Mouse (Mus musculus): ENCODE results near the gene Vps37c. TPM values are rescaled to one million over a fixed set of nuclear protein-coding genes. Genes with fewer than 3 reads are reported as not detected.

The Vps37c gene
- polyA plus RNA-seq, 1 experiment from 2014 or later: 37.5 TPM

- 78% methylated on average over 6 of the region's 6 CpGs for WGBS
Measured at GRCm38 (mm10) chr19:10742145-10742544, 53.6 kb downstream of the Vps37c start.

GRCm38 (mm10) chr19:10742565-10742964, 54.0 kb downstream of the Vps37c start:
- Histone ChIP-seq H3K9me3 (ENCODE audit: control insufficient read depth, low read depth, low read length) (no peaks in the 10 kb centered on the region), H3K4me3 (ENCODE audit: low read depth, low read length) (no peak overlapping the region), H3K27ac (ENCODE audit: low read length) (no peak overlapping the region), H3K27me3 (ENCODE audit: control insufficient read depth, insufficient read depth, low read length) (no peaks in the 10 kb centered on the region), H3K36me3 (ENCODE audit: control insufficient read depth, insufficient read depth, low read length) (no peaks in the 10 kb centered on the region), H3K9ac (replicated peaks; ENCODE audit: low read depth, low read length) (no peak overlapping the region), H3K4me1 (ENCODE audit: control insufficient read depth, insufficient read depth, low read length) (no peaks in the 10 kb centered on the region), H3K4me2 (replicated peaks; ENCODE audit: low read depth, low read length) (no peak overlapping the region)
- ATAC-seq (ENCODE audit: insufficient number of reproducible peaks, insufficient read depth, low FRiP score, low read depth): no peak
- 73% methylated on average over 3 of the region's 3 CpGs for WGBS

More at GRCm38 (mm10) chr19:10742145-10742544, 53.6 kb downstream of the Vps37c start:
- H3K4me2 ChIP-seq (replicated peaks; ENCODE audit: low read depth, low read length): no peak overlapping the region
- no peaks in the 10 kb centered on the region for H3K27me3 ChIP-seq (ENCODE audit: control insufficient read depth, insufficient read depth, low read length)
- H3K36me3 ChIP-seq (ENCODE audit: control insufficient read depth, insufficient read depth, low read length): no peaks in the 10 kb centered on the region
- no peak overlapping the region for H3K4me3 ChIP-seq (ENCODE audit: low read depth, low read length)
- no peaks in the 10 kb centered on the region for H3K9me3 ChIP-seq (ENCODE audit: control insufficient read depth, low read depth, low read length)
- H3K4me1 ChIP-seq (ENCODE audit: control insufficient read depth, insufficient read depth, low read length): no peaks in the 10 kb centered on the region
- no peak for ATAC-seq (ENCODE audit: insufficient number of reproducible peaks, insufficient read depth, low FRiP score, low read depth)
- H3K9ac ChIP-seq (replicated peaks; ENCODE audit: low read depth, low read length): no peak overlapping the region
- H3K27ac ChIP-seq (ENCODE audit: low read length): no peak overlapping the region

GRCm38 (mm10) chr19:10747182-10747581, 58.6 kb downstream of the Vps37c start:
- no peak for ATAC-seq (ENCODE audit: insufficient number of reproducible peaks, insufficient read depth, low FRiP score, low read depth)
- 66% methylated on average over 7 of the region's 7 CpGs for WGBS

GRCm38 (mm10) chr19:10747718-10748117, 59.2 kb downstream of the Vps37c start:
- Histone ChIP-seq H3K4me1 (ENCODE audit: control insufficient read depth, insufficient read depth, low read length) (no peaks in the 10 kb centered on the region), H3K36me3 (ENCODE audit: control insufficient read depth, insufficient read depth, low read length) (no peaks in the 10 kb centered on the region), H3K27me3 (ENCODE audit: control insufficient read depth, insufficient read depth, low read length) (no peaks in the 10 kb centered on the region), H3K9me3 (ENCODE audit: control insufficient read depth, low read depth, low read length) (no peaks in the 10 kb centered on the region), H3K4me3 (ENCODE audit: low read depth, low read length) (no peak overlapping the region), H3K9ac (replicated peaks; ENCODE audit: low read depth, low read length) (no peak overlapping the region), H3K27ac (ENCODE audit: low read length) (no peak overlapping the region), H3K4me2 (replicated peaks; ENCODE audit: low read depth, low read length) (no peak overlapping the region)
- 56% methylated on average over 6 of the region's 6 CpGs for WGBS
- ATAC-seq (ENCODE audit: insufficient number of reproducible peaks, insufficient read depth, low FRiP score, low read depth): no peak

More at GRCm38 (mm10) chr19:10747182-10747581, 58.6 kb downstream of the Vps37c start:
- Histone ChIP-seq H3K27me3 (ENCODE audit: control insufficient read depth, insufficient read depth, low read length) (no peaks in the 10 kb centered on the region), H3K27ac (ENCODE audit: low read length) (no peak overlapping the region), H3K9me3 (ENCODE audit: control insufficient read depth, low read depth, low read length) (no peaks in the 10 kb centered on the region), H3K4me1 (ENCODE audit: control insufficient read depth, insufficient read depth, low read length) (no peaks in the 10 kb centered on the region), H3K36me3 (ENCODE audit: control insufficient read depth, insufficient read depth, low read length) (no peaks in the 10 kb centered on the region), H3K4me3 (ENCODE audit: low read depth, low read length) (no peak overlapping the region), H3K4me2 (replicated peaks; ENCODE audit: low read depth, low read length) (no peak overlapping the region), H3K9ac (replicated peaks; ENCODE audit: low read depth, low read length) (no peak overlapping the region)

DNA sequence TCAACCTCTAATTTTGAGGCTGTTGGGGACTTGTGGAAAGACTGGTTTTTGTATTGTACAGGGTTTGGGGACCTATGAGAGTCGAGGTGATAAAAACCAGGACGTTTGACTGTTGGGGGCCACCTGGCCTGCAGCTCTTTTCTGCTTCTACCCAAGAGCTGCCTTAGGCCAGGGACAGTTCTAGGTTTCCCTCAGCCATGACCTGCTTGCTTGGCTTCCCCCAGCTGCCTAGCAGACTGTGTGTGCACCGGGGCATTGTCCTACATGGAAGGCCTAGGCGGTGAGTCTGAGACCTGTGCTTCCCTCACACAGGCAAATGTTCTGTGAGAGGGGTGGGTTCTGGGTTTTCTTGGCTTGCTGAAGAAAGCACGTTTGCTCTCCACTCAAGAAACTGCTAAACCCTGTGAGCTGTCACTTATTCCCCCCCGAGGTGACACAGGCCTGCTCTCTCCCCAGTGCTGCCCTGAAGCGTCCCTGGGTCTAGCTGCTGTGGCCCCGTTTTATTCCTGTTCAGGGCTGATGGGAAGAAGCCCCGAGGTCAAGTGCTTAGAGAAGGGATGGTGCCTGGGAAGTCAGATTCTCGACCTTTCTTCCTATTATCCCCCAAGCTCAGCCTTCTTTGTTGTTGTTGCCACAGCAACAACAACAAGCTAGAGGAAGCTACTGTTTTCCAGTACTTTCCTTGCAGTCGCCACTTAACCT, 60.0 kb downstream of the Vps37c start:
- Histone ChIP-seq H3K9me3 (ENCODE audit: control insufficient read depth, low read depth, low read length) (no peaks in the 10 kb centered on the region), H3K27ac (ENCODE audit: low read length) (no peak overlapping the region), H3K4me2 (replicated peaks; ENCODE audit: low read depth, low read length) (no peak overlapping the region), H3K36me3 (ENCODE audit: control insufficient read depth, insufficient read depth, low read length) (no peaks in the 10 kb centered on the region), H3K9ac (replicated peaks; ENCODE audit: low read depth, low read length) (no peak overlapping the region), H3K4me1 (ENCODE audit: control insufficient read depth, insufficient read depth, low read length) (no peaks in the 10 kb centered on the region), H3K27me3 (ENCODE audit: control insufficient read depth, insufficient read depth, low read length) (no peaks in the 10 kb centered on the region), H3K4me3 (ENCODE audit: low read depth, low read length) (no peak overlapping the region)
- WGBS: 65% methylated on average over 11 of the region's 11 CpGs
- no peak for ATAC-seq (ENCODE audit: insufficient number of reproducible peaks, insufficient read depth, low FRiP score, low read depth)

GRCm38 (mm10) chr19:10749295-10749694, 60.8 kb downstream of the Vps37c start:
- ATAC-seq (ENCODE audit: insufficient number of reproducible peaks, insufficient read depth, low FRiP score, low read depth): no peak
- Histone ChIP-seq H3K4me1 (ENCODE audit: control insufficient read depth, insufficient read depth, low read length) (no peaks in the 10 kb centered on the region), H3K9me3 (ENCODE audit: control insufficient read depth, low read depth, low read length) (no peaks in the 10 kb centered on the region), H3K27ac (ENCODE audit: low read length) (no peak overlapping the region), H3K36me3 (ENCODE audit: control insufficient read depth, insufficient read depth, low read length) (no peaks in the 10 kb centered on the region), H3K4me3 (ENCODE audit: low read depth, low read length) (no peak overlapping the region), H3K27me3 (ENCODE audit: control insufficient read depth, insufficient read depth, low read length) (no peaks in the 10 kb centered on the region), H3K4me2 (replicated peaks; ENCODE audit: low read depth, low read length) (no peak overlapping the region), H3K9ac (replicated peaks; ENCODE audit: low read depth, low read length) (no peak overlapping the region)
- 88% methylated on average over 6 of the region's 6 CpGs for WGBS

DNA sequence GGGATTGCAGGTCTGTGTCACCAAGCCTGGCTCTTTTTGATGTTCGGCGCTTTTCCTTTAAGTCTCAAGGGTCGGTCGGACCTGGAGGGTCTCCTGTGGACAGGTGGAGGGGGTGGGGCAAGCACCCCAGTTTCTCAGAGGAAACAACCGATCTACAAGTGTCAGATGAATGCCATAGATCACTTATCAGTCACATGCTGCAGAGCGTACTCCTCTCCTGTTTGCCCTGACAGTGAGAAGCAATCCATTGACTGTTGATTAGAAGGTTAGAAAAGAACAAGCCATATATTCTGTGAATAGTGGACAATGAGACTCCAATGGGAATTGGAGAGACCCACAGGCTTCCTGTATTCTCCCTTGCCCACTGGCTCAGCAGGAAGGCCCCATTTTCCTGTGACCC, 61.6 kb downstream of the Vps37c start:
- Histone ChIP-seq H3K27ac (ENCODE audit: low read length) (no peak overlapping the region), H3K27me3 (ENCODE audit: control insufficient read depth, insufficient read depth, low read length) (no peaks in the 10 kb centered on the region), H3K4me2 (replicated peaks; ENCODE audit: low read depth, low read length) (no peak overlapping the region), H3K36me3 (ENCODE audit: control insufficient read depth, insufficient read depth, low read length) (no peaks in the 10 kb centered on the region), H3K9ac (replicated peaks; ENCODE audit: low read depth, low read length) (no peak overlapping the region), H3K4me3 (ENCODE audit: low read depth, low read length) (no peak overlapping the region), H3K4me1 (ENCODE audit: control insufficient read depth, insufficient read depth, low read length) (no peaks in the 10 kb centered on the region), H3K9me3 (ENCODE audit: control insufficient read depth, low read depth, low read length) (no peaks in the 10 kb centered on the region)
- ATAC-seq (ENCODE audit: insufficient number of reproducible peaks, insufficient read depth, low FRiP score, low read depth): no peak
- WGBS: 76% methylated on average over 6 of the region's 6 CpGs

DNA sequence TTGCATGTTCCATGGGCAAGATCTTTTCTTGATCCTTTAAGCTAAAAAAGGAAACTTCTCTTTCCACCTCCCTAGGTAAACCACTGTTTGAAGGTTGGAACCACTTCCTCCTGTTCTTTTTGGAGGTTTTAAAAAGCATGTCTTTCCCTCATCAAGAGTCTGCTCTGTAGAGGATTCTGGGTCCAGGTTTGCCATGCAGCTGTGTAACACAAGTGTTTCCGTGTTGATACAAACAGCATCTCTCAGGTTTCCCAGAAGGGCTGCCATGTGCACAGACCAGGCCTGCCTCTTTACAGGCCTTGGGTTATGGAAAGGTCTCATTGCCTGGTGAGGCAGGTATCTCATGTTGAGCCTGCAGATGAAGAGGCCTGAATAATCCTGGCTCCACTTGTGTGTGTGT, 63.1 kb downstream of the Vps37c start:
- no peak overlapping the region for H3K27ac ChIP-seq (ENCODE audit: low read length)
- no peak overlapping the region for H3K4me2 ChIP-seq (replicated peaks; ENCODE audit: low read depth, low read length)
- H3K4me3 ChIP-seq (ENCODE audit: low read depth, low read length): no peak overlapping the region
- H3K27me3 ChIP-seq (ENCODE audit: control insufficient read depth, insufficient read depth, low read length): no peaks in the 10 kb centered on the region
- H3K36me3 ChIP-seq (ENCODE audit: control insufficient read depth, insufficient read depth, low read length): no peaks in the 10 kb centered on the region
- 67% methylated on average over 1 of the region's 1 CpGs for WGBS
- no peak overlapping the region for H3K9ac ChIP-seq (replicated peaks; ENCODE audit: low read depth, low read length)
- no peaks in the 10 kb centered on the region for H3K4me1 ChIP-seq (ENCODE audit: control insufficient read depth, insufficient read depth, low read length)
- ATAC-seq (ENCODE audit: insufficient number of reproducible peaks, insufficient read depth, low FRiP score, low read depth): no peak
- no peaks in the 10 kb centered on the region for H3K9me3 ChIP-seq (ENCODE audit: control insufficient read depth, low read depth, low read length)

DNA sequence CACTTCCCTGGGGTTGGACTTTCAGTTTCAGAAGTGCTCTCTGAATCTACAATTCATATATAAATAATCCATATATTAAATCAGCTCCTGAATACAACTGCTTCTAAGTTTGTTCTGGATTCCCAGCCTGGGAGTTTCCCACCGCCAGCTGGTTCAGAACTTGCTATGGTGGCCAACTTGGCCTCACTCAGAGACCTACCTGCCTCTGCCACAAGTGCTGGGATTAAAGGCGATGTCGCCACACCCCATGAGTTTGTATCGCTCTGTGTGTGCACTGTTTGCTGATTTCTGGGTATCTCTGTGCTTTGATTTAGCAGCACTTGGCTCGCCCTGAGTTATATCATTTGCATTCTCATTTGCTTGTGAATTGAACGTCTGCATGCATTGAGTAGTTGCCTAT, 63.6 kb downstream of the Vps37c start:
- Histone ChIP-seq H3K27ac (ENCODE audit: low read length) (no peak overlapping the region), H3K9me3 (ENCODE audit: control insufficient read depth, low read depth, low read length) (no peaks in the 10 kb centered on the region), H3K4me2 (replicated peaks; ENCODE audit: low read depth, low read length) (no peak overlapping the region), H3K27me3 (ENCODE audit: control insufficient read depth, insufficient read depth, low read length) (no peaks in the 10 kb centered on the region), H3K4me3 (ENCODE audit: low read depth, low read length) (no peak overlapping the region), H3K9ac (replicated peaks; ENCODE audit: low read depth, low read length) (no peak overlapping the region), H3K4me1 (ENCODE audit: control insufficient read depth, insufficient read depth, low read length) (no peaks in the 10 kb centered on the region), H3K36me3 (ENCODE audit: control insufficient read depth, insufficient read depth, low read length) (no peaks in the 10 kb centered on the region)
- WGBS: 90% methylated on average over 6 of the region's 6 CpGs
- no peak for ATAC-seq (ENCODE audit: insufficient number of reproducible peaks, insufficient read depth, low FRiP score, low read depth)

Data from stomach, embryonic 14.5 days (tissue).